Mouse (Mus musculus) layer of hippocampus, adult 2 months (tissue): ENCODE results near the gene Aox1. TPM values are rescaled to one million over a fixed set of nuclear protein-coding genes. Genes with fewer than 3 reads are reported as not detected.

Experiments
- DNase-seq, 2 experiments: peaks; one replicate each; pipeline ENCODE4 v3.0.0; 2022; ENCODE audit warnings: low spot score in 2 of 2
- H3K27ac ChIP-seq: fragments of 200-600 bp; 2 replicates; pipeline ENCODE4 v1.8.1; 2022
- H3K4me3 ChIP-seq: fragments of 200-600 bp; 2 replicates; pipeline ENCODE4 v1.8.1; 2022; ENCODE audit warnings: mild to moderate bottlenecking
- CTCF ChIP-seq: fragments of 200-600 bp; conservative IDR thresholded peaks from 2 replicates; pipeline ENCODE4 v1.8.1; 2022; ENCODE audit warnings: antibody characterized with exemption, mild to moderate bottlenecking, moderate library complexity
- total RNA-seq, 2 experiments: library from RNA; stranded (reverse); gene quantifications; 2 replicates each; pipeline ENCODE4 v1.2.3; 2021

Gene Aox1
- total RNA-seq, 2 experiments from 2014 or later = 3.8 to 4.1 TPM

GRCm38 (mm10) chr1:58101531-58102146, 71.9 kb downstream of the Aox1 start:
- TF ChIP-seq CTCF = no peak
- Histone ChIP-seq H3K27ac (no peak overlapping the region), H3K4me3 (no peak overlapping the region)
- DNase-seq = no peak

GRCm38 (mm10) chr1:58102494-58102893, 72.8 kb downstream of the Aox1 start:
- TF ChIP-seq CTCF = no peak
- Histone ChIP-seq H3K4me3 (no peak overlapping the region), H3K27ac (no peak overlapping the region)
- no peak for DNase-seq

GRCm38 (mm10) chr1:58105685-58106084, 76.0 kb downstream of the Aox1 start:
- TF ChIP-seq CTCF = no peak
- Histone ChIP-seq H3K4me3 (no peak overlapping the region), H3K27ac (no peak overlapping the region)
- DNase-seq = no peak

- Histone ChIP-seq H3K4me3 (no peak overlapping the region), H3K27ac (no peak overlapping the region)
- TF ChIP-seq CTCF = no peak
- no peak for DNase-seq
These were observed 77.3 kb downstream of the Aox1 start for GRCm38 (mm10) chr1:58107066-58107465.

GRCm38 (mm10) chr1:58110241-58110640, 80.5 kb downstream of the Aox1 start:
- DNase-seq = no peak
- Histone ChIP-seq H3K4me3 (no peak overlapping the region), H3K27ac (no peak overlapping the region)
- TF ChIP-seq CTCF = no peak

GRCm38 (mm10) chr1:58111315-58111714, 81.6 kb downstream of the Aox1 start:
- TF ChIP-seq CTCF = no peak

GRCm38 (mm10) chr1:58112880-58113279, 83.1 kb downstream of the Aox1 start, which contains the start of gene Aox3:
Gene Aox3, plus strand, starts transcription at chr1:58113130.
- Histone ChIP-seq H3K27ac (no peak within 1 kb of the TSS), H3K4me3 (peak within 1 kb of the TSS; percentile 19; the same call in 1 of the 2 replicates)
- TF ChIP-seq CTCF = peak; percentile 84
- DNase-seq = peak; percentile 78 to 80

More at GRCm38 (mm10) chr1:58111315-58111714, 81.6 kb downstream of the Aox1 start:
- no peak overlapping the region for H3K27ac ChIP-seq
- no peak overlapping the region for H3K4me3 ChIP-seq
- DNase-seq = no peak

- Histone ChIP-seq H3K4me3 (no peak overlapping the region), H3K27ac (no peak overlapping the region)
- no peak for DNase-seq
- no peak for TF ChIP-seq CTCF
These were observed 83.7 kb downstream of the Aox1 start for GRCm38 (mm10) chr1:58113441-58113840.

GRCm38 (mm10) chr1:58114021-58114560, 84.4 kb downstream of the Aox1 start:
- no peak for DNase-seq
- no peak overlapping the region for H3K4me3 ChIP-seq
- TF ChIP-seq CTCF = no peak
- no peak overlapping the region for H3K27ac ChIP-seq

GRCm38 (mm10) chr1:58114666-58115375, 85.1 kb downstream of the Aox1 start:
- Histone ChIP-seq H3K4me3 (no peak overlapping the region), H3K27ac (no peak overlapping the region)
- no peak for TF ChIP-seq CTCF
- no peak for DNase-seq

- TF ChIP-seq CTCF = no peak
- DNase-seq = no peak
- H3K27ac ChIP-seq = no peak overlapping the region
- no peak overlapping the region for H3K4me3 ChIP-seq
These were observed 88.5 kb downstream of the Aox1 start for GRCm38 (mm10) chr1:58118231-58118630.

GRCm38 (mm10) chr1:58124901-58125300, 95.2 kb downstream of the Aox1 start:
- H3K4me3 ChIP-seq = no peak overlapping the region
- H3K27ac ChIP-seq = no peak overlapping the region
- DNase-seq = no peak
- TF ChIP-seq CTCF = no peak

- no peak for DNase-seq
- TF ChIP-seq CTCF = no peak
- Histone ChIP-seq H3K4me3 (no peak overlapping the region), H3K27ac (no peak overlapping the region)
These were observed 108.2 kb downstream of the Aox1 start for GRCm38 (mm10) chr1:58137891-58138290.
